Mouse (Mus musculus): Measurements from ENCODE around the gene Tha1. TPM values are rescaled to one million over a fixed set of nuclear protein-coding genes. Genes with fewer than 3 reads are reported as not detected.
A peak's percentile ranks its signal among the peaks of the same experiment; 100 is the strongest.

The Tha1 gene
- 1.4 TPM for polyA plus RNA-seq (2012; fragmentation: generic; extraction: Trizol)
- long read RNA-seq, experiment 1, partial matches to known transcripts, result 0 of 1 reads
- long read RNA-seq, experiment 1, other reads (novel, unspliced or antisense), result 1 of 1 reads
- long read RNA-seq, experiment 2, transcript Tha1-201 (7 exons, 1,770 nt), result major isoform, 6 of 6 reads
- long read RNA-seq, experiment 2, partial matches to known transcripts, result 0 of 6 reads
- long read RNA-seq, experiment 2, other reads (novel, unspliced or antisense), result 0 of 6 reads

DNA sequence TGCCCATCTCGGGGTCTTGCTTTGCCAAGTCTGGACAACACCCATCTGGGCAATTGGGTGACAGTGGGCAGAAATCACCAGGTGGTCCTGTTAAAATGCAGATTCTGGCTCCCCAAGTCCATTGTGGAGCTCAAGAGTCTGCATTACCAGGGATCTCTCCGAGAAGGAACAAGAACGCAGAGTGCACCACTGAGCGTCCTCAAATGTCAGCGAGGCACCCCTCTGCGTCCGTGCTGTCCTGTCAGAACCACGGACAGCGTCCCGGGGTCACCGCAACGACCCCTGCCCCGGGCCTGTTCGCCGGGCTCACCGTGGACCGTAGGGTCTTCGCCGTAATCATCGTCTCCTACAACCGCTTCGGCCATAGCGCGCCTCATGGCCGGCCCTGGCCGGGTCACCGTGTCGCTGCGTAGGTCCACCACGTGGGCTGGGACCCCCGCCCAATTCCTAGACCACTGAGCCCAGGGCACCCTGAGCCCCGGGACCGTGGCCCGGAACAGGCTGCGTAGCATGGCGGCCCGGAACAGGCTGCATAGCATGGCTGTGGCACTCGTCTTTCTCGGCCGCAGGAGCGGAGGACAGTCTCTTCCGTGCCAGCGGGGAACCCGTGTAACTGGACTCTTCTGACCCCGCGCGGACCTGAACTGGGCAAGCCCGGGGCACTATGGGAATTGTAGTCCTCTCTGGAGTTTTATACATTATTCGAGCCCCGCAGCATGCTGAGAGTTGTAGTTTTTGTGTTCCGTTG lies at the start of gene Tha1:
Gene Tha1, minus strand, starts transcription at position 621 of the 748 bp plus-strand sequence.
- H3K4me3 ChIP-seq (ENCODE audit: insufficient read depth, poor library complexity, severe bottlenecking), result peak within 1 kb of the TSS; percentile 54
- no peaks in the 10 kb centered on the region for H3K79me3 ChIP-seq (ENCODE audit: low read depth)
- peak within 1 kb of the TSS; percentile 58 for H3ac ChIP-seq (ENCODE audit: control insufficient read depth, insufficient read length, low read depth)
- no peaks in the 10 kb centered on the region for H3K36me3 ChIP-seq (ENCODE audit: control insufficient read depth, insufficient read depth)
- TF ChIP-seq MAX (IDR thresholded peaks at IDR 0.05) (peak; percentile 21), CTCF (IDR thresholded peaks at IDR 0.05; ENCODE audit: control insufficient read depth, insufficient read depth, insufficient read length) (no peak)
- H3K27me3 ChIP-seq (ENCODE audit: control insufficient read depth, insufficient read depth, insufficient read length), result no peaks in the 10 kb centered on the region
- no peaks in the 10 kb centered on the region for H3K79me2 ChIP-seq (ENCODE audit: control insufficient read depth, insufficient read depth)

- no peak overlapping the region for H3ac ChIP-seq (ENCODE audit: control insufficient read depth, insufficient read length, low read depth)
- H3K79me2 ChIP-seq (ENCODE audit: control insufficient read depth, insufficient read depth), result no peaks in the 10 kb centered on the region
- TF ChIP-seq MYOG (IDR thresholded peaks at IDR 0.05; ENCODE audit: control insufficient read depth, extremely low read depth, insufficient read length), result no peak
- TF ChIP-seq MAX (IDR thresholded peaks at IDR 0.05), result no peak
- no peak for TF ChIP-seq CTCF (IDR thresholded peaks at IDR 0.05; ENCODE audit: control insufficient read depth, insufficient read depth, insufficient read length)
- no peak for TF ChIP-seq FOSL1 (IDR thresholded peaks at IDR 0.05; ENCODE audit: insufficient read depth, low read length, poor library complexity, severe bottlenecking)
- no peak for TF ChIP-seq MYOD1 (IDR thresholded peaks at IDR 0.05; ENCODE audit: control insufficient read depth, insufficient read length, low read depth)
- no peak for TF ChIP-seq CEBPB (IDR thresholded peaks at IDR 0.05; ENCODE audit: low read depth)
- no peak for TF ChIP-seq USF1 (IDR thresholded peaks at IDR 0.05; ENCODE audit: low read depth)
- no peaks in the 10 kb centered on the region for H3K36me3 ChIP-seq (ENCODE audit: control insufficient read depth, insufficient read depth)
- H3K27me3 ChIP-seq (ENCODE audit: control insufficient read depth, insufficient read depth, insufficient read length), result no peaks in the 10 kb centered on the region
- H3K79me3 ChIP-seq (ENCODE audit: low read depth), result no peaks in the 10 kb centered on the region
- no peak overlapping the region for H3K4me3 ChIP-seq (ENCODE audit: insufficient read depth, poor library complexity, severe bottlenecking)
Observed at GRCm38 (mm10) chr11:117919211-117919610, 45.9 kb upstream of the Tha1 start.

DNA sequence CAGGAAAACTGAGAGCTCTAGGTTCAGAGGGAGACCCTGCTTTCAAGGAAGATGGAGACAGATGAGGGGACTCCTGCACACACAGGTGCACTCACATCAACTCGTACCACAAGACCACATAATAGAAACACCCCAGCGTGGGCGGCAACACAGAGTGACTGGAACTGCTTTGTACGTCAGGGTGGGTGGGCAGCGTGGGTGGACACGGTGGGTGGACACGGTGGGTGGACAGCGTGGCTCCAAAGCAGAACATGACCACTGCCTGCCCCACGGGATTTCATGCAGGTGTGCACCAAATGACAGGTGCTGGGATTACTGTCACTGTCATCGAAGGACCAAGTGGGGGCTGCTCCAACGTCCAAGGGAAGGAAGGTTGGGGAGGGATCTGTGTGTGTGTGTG lies 45.3 kb upstream of the Tha1 start:
- Histone ChIP-seq H3K4me3 (ENCODE audit: insufficient read depth, poor library complexity, severe bottlenecking) (no peak overlapping the region), H3K27me3 (ENCODE audit: control insufficient read depth, insufficient read depth, insufficient read length) (no peaks in the 10 kb centered on the region), H3K79me3 (ENCODE audit: low read depth) (no peaks in the 10 kb centered on the region), H3K79me2 (ENCODE audit: control insufficient read depth, insufficient read depth) (no peaks in the 10 kb centered on the region), H3K36me3 (ENCODE audit: control insufficient read depth, insufficient read depth) (no peaks in the 10 kb centered on the region), H3ac (ENCODE audit: control insufficient read depth, insufficient read length, low read depth) (no peak overlapping the region)
- TF ChIP-seq MYOD1 (IDR thresholded peaks at IDR 0.05; ENCODE audit: control insufficient read depth, insufficient read length, low read depth) (no peak), USF1 (IDR thresholded peaks at IDR 0.05; ENCODE audit: low read depth) (no peak), MYOG (IDR thresholded peaks at IDR 0.05; ENCODE audit: control insufficient read depth, extremely low read depth, insufficient read length) (no peak), CTCF (IDR thresholded peaks at IDR 0.05; ENCODE audit: control insufficient read depth, insufficient read depth, insufficient read length) (no peak), MAX (IDR thresholded peaks at IDR 0.05) (no peak), FOSL1 (IDR thresholded peaks at IDR 0.05; ENCODE audit: insufficient read depth, low read length, poor library complexity, severe bottlenecking) (no peak), CEBPB (IDR thresholded peaks at IDR 0.05; ENCODE audit: low read depth) (no peak)

GRCm38 (mm10) chr11:117915837-117916236 lies 42.6 kb upstream of the Tha1 start:
- H3ac ChIP-seq (ENCODE audit: control insufficient read depth, insufficient read length, low read depth), result no peak overlapping the region
- H3K79me2 ChIP-seq (ENCODE audit: control insufficient read depth, insufficient read depth), result no peaks in the 10 kb centered on the region
- no peak overlapping the region for H3K4me3 ChIP-seq (ENCODE audit: insufficient read depth, poor library complexity, severe bottlenecking)
- H3K79me3 ChIP-seq (ENCODE audit: low read depth), result no peaks in the 10 kb centered on the region
- H3K27me3 ChIP-seq (ENCODE audit: control insufficient read depth, insufficient read depth, insufficient read length), result no peaks in the 10 kb centered on the region
- H3K36me3 ChIP-seq (ENCODE audit: control insufficient read depth, insufficient read depth), result no peaks in the 10 kb centered on the region
- no peak for TF ChIP-seq USF1 (IDR thresholded peaks at IDR 0.05; ENCODE audit: low read depth)
- TF ChIP-seq MYOD1 (IDR thresholded peaks at IDR 0.05; ENCODE audit: control insufficient read depth, insufficient read length, low read depth), result no peak
- no peak for TF ChIP-seq MYOG (IDR thresholded peaks at IDR 0.05; ENCODE audit: control insufficient read depth, extremely low read depth, insufficient read length)
- no peak for TF ChIP-seq CEBPB (IDR thresholded peaks at IDR 0.05; ENCODE audit: low read depth)
- no peak for TF ChIP-seq FOSL1 (IDR thresholded peaks at IDR 0.05; ENCODE audit: insufficient read depth, low read length, poor library complexity, severe bottlenecking)
- no peak for TF ChIP-seq CTCF (IDR thresholded peaks at IDR 0.05; ENCODE audit: control insufficient read depth, insufficient read depth, insufficient read length)
- TF ChIP-seq MAX (IDR thresholded peaks at IDR 0.05), result no peak

DNA sequence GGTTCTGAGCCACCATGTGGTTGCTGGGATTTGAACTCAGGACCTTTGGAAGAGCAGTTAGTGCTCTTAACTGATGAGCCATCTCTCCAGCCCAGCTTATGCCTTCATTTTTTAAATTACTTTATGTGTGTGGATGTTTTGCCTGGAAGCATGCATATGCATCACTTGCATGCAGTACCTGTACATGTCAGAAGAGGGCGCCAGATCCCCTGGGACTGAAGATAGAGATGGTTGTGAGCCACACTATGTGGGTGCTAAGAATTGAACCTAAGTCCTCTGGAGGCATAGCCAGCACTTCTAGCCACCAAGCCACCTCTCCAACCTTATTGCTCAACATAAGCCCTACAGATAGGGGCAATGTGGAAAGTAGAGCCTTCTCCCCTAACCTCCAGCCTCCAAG lies 42.1 kb upstream of the Tha1 start:
- Histone ChIP-seq H3ac (ENCODE audit: control insufficient read depth, insufficient read length, low read depth) (no peak overlapping the region), H3K36me3 (ENCODE audit: control insufficient read depth, insufficient read depth) (no peaks in the 10 kb centered on the region), H3K27me3 (ENCODE audit: control insufficient read depth, insufficient read depth, insufficient read length) (no peaks in the 10 kb centered on the region), H3K4me3 (ENCODE audit: insufficient read depth, poor library complexity, severe bottlenecking) (no peak overlapping the region), H3K79me2 (ENCODE audit: control insufficient read depth, insufficient read depth) (no peaks in the 10 kb centered on the region), H3K79me3 (ENCODE audit: low read depth) (no peaks in the 10 kb centered on the region)
- TF ChIP-seq USF1 (IDR thresholded peaks at IDR 0.05; ENCODE audit: low read depth) (no peak), MAX (IDR thresholded peaks at IDR 0.05) (peak; percentile 14)

GRCm38 (mm10) chr11:117914531-117914930 lies 41.2 kb upstream of the Tha1 start:
- Histone ChIP-seq H3K79me3 (ENCODE audit: low read depth) (no peaks in the 10 kb centered on the region), H3K36me3 (ENCODE audit: control insufficient read depth, insufficient read depth) (no peaks in the 10 kb centered on the region), H3K79me2 (ENCODE audit: control insufficient read depth, insufficient read depth) (no peaks in the 10 kb centered on the region), H3K4me3 (ENCODE audit: insufficient read depth, poor library complexity, severe bottlenecking) (no peak overlapping the region), H3K27me3 (ENCODE audit: control insufficient read depth, insufficient read depth, insufficient read length) (no peaks in the 10 kb centered on the region), H3ac (ENCODE audit: control insufficient read depth, insufficient read length, low read depth) (no peak overlapping the region)
- peak; percentile 58 for TF ChIP-seq USF1 (IDR thresholded peaks at IDR 0.05; ENCODE audit: low read depth)
- no peak for TF ChIP-seq CTCF (IDR thresholded peaks at IDR 0.05; ENCODE audit: control insufficient read depth, insufficient read depth, insufficient read length)
- no peak for TF ChIP-seq MYOG (IDR thresholded peaks at IDR 0.05; ENCODE audit: control insufficient read depth, extremely low read depth, insufficient read length)
- TF ChIP-seq MAX (IDR thresholded peaks at IDR 0.05), result peak; percentile 32
- no peak for TF ChIP-seq FOSL1 (IDR thresholded peaks at IDR 0.05; ENCODE audit: insufficient read depth, low read length, poor library complexity, severe bottlenecking)
- TF ChIP-seq CEBPB (IDR thresholded peaks at IDR 0.05; ENCODE audit: low read depth), result no peak

Data from C2C12 (cell line).